Mouse (Mus musculus) C2C12 (cell line): ENCODE results near the gene Slc6a2. TPM values are rescaled to one million over a fixed set of nuclear protein-coding genes. Genes with fewer than 3 reads are reported as not detected.

Experiments
- H3K27me3 ChIP-seq: one replicate; pipeline ENCODE4 v1.6.1; 2011; ENCODE audit not compliant: control insufficient read depth, insufficient read depth, insufficient read length
- H3K36me3 ChIP-seq: one replicate; pipeline ENCODE4 v1.6.1; 2011; ENCODE audit not compliant: control insufficient read depth, insufficient read depth
- H3K4me3 ChIP-seq: one replicate; pipeline ENCODE4 v1.5.1; 2011; ENCODE audit warnings: mild to moderate bottlenecking, control low read depth; ENCODE audit not compliant: poor library complexity, insufficient read depth, severe bottlenecking
- H3K79me2 ChIP-seq: one replicate; pipeline ENCODE4 v1.6.1; 2011; ENCODE audit not compliant: control insufficient read depth, insufficient read depth
- H3K79me3 ChIP-seq: one replicate; pipeline ENCODE4 v1.6.1; 2011; ENCODE audit warnings: low read depth, control low read depth
- H3ac ChIP-seq: one replicate; pipeline ENCODE3; 2011; ENCODE audit warnings: low read depth; ENCODE audit not compliant: control insufficient read depth, insufficient read length
- CEBPB ChIP-seq: IDR thresholded peaks from one replicate; pipeline ENCODE4 v1.6.1; 2011; ENCODE audit warnings: low read depth, mild to moderate bottlenecking, control low read depth, moderate library complexity
- CTCF ChIP-seq: IDR thresholded peaks from one replicate; pipeline ENCODE4 v1.5.1; 2011; ENCODE audit not compliant: control insufficient read depth, insufficient read depth, insufficient read length
- FOSL1 ChIP-seq: IDR thresholded peaks from one replicate; pipeline ENCODE4 v1.8.0; 2011; ENCODE audit warnings: mild to moderate bottlenecking, low read length; ENCODE audit not compliant: poor library complexity, insufficient read depth, severe bottlenecking
- MAX ChIP-seq: IDR thresholded peaks from one replicate; pipeline ENCODE4 v1.6.1; 2011; ENCODE audit warnings: mild to moderate bottlenecking, control low read depth
- MYOD1 ChIP-seq: IDR thresholded peaks from one replicate; pipeline ENCODE4 v1.6.1; 2011; ENCODE audit warnings: low read depth; ENCODE audit not compliant: control insufficient read depth, insufficient read length
- MYOG ChIP-seq: IDR thresholded peaks from one replicate; pipeline ENCODE4 v1.6.1; 2011; ENCODE audit not compliant: control insufficient read depth, insufficient read length; ENCODE audit errors: extremely low read depth
- USF1 ChIP-seq: IDR thresholded peaks from one replicate; pipeline ENCODE4 v1.6.1; 2011; ENCODE audit warnings: low read depth, mild to moderate bottlenecking, control low read depth, moderate library complexity
- microRNA-seq: library from miRNA; unstranded; fragments of <30 nt; microRNA quantifications from one replicate; pipeline ENCODE4, GENCODE M21; 2019; ENCODE audit warnings: borderline microRNAs expressed
- polyA plus RNA-seq: library from polyadenylated mRNA; unstranded; fragments of >200 nt; fragmentation: generic; extraction: Trizol; gene quantifications from one replicate; pipeline ENCODE4 v1.2.1, GENCODE M21; 2012; ENCODE audit warnings: missing spikeins

Gene Slc6a2
- polyA plus RNA-seq, 1 experiment: not detected

- Histone ChIP-seq H3ac (no peak within 1 kb of the TSS), H3K4me3 (no peak within 1 kb of the TSS), H3K36me3 (no peaks in the 10 kb centered on the region), H3K79me2 (no peaks in the 10 kb centered on the region), H3K27me3 (no peaks in the 10 kb centered on the region), H3K79me3 (no peaks in the 10 kb centered on the region)
- TF ChIP-seq CTCF: no peak
- no peak for TF ChIP-seq MAX
- no peak for TF ChIP-seq FOSL1
- TF ChIP-seq USF1: no peak
- no peak for TF ChIP-seq MYOG
- no peak for TF ChIP-seq MYOD1
- TF ChIP-seq CEBPB: no peak
These were observed 88.2 kb downstream of the Slc6a2 start, which contains the start of gene Ces1a for GRCm38 (mm10) chr8:93048092-93048491. Gene Ces1a, minus strand, starts transcription at chr8:93048192.

- Histone ChIP-seq H3K79me2 (no peaks in the 10 kb centered on the region), H3K79me3 (no peaks in the 10 kb centered on the region), H3K27me3 (no peaks in the 10 kb centered on the region), H3K36me3 (no peaks in the 10 kb centered on the region), H3ac (no peak overlapping the region), H3K4me3 (no peak overlapping the region)
- no peak for TF ChIP-seq MYOG
- no peak for TF ChIP-seq CTCF
- TF ChIP-seq MAX: no peak
- TF ChIP-seq MYOD1: no peak
- no peak for TF ChIP-seq FOSL1
- no peak for TF ChIP-seq USF1
- TF ChIP-seq CEBPB: no peak
These were observed 88.9 kb downstream of the Slc6a2 start for GRCm38 (mm10) chr8:93048510-93049416.

Small RNAs within 50 kb of the gene (microRNA-seq; reads per million reads assigned to microRNA genes)
- not detected for gene Gm22151

Other genes with a start within 250 kb of the Slc6a2 start
- 18.1 TPM for gene Mmp2, start 132.8 kb upstream of the Slc6a2 start, polyA plus RNA-seq
- 0.01 TPM for gene Lpcat2, start 104.7 kb upstream of the Slc6a2 start, polyA plus RNA-seq
- not detected for gene Capns2, start 58.7 kb upstream of the Slc6a2 start, polyA plus RNA-seq
- gene Ces1a, start 88.1 kb downstream of the Slc6a2 start, polyA plus RNA-seq: 0.01 TPM
- not detected for gene Ces1b, start 119.9 kb downstream of the Slc6a2 start, polyA plus RNA-seq
- gene Ces1c, start 171.2 kb downstream of the Slc6a2 start, polyA plus RNA-seq: not detected
- not detected for gene Ces1d, start 237.8 kb downstream of the Slc6a2 start, polyA plus RNA-seq